Mouse (Mus musculus): ENCODE measurements at regions not wholly inside any gene's neighbourhood (a gene's known extent, or its start where the extent isn't known, plus 50 kb on each side); places are given as distances from the start of the nearest gene placed in this dataset.

- DNase-seq (ENCODE audit: low spot score) = no peak
These were observed 65.3 kb upstream of the Parp11 start for GRCm38 (mm10) chr6:127381148-127381888.

- DNase-seq (ENCODE audit: low spot score) = no peak
These were observed 55.2 kb upstream of the Parp11 start for GRCm38 (mm10) chr6:127391258-127392011.

- no peak for DNase-seq (ENCODE audit: low spot score)
These were observed 54.4 kb upstream of the Parp11 start for GRCm38 (mm10) chr6:127392012-127392798.

- DNase-seq (ENCODE audit: low spot score) = no peak
These were observed 53.9 kb upstream of the Parp11 start for GRCm38 (mm10) chr6:127392799-127393172.

- DNase-seq (ENCODE audit: low spot score) = peak; percentile 85
These were observed 52.6 kb upstream of the Parp11 start for GRCm38 (mm10) chr6:127393907-127394600.

Data from embryo, embryonic 10 days (tissue).